Comparison of ENCODE assay signal across 22 mouse cellular contexts in genomic region chr15:93635603-93636002, GRCm38 (mm10). TPM values are rescaled to one million over a fixed set of nuclear protein-coding genes. Genes with fewer than 3 reads are reported as not detected.
DNase-seq lines count a peak whose midpoint lies in the region; ATAC-seq and TF ChIP-seq lines count a peak whose summit lies in the region.
"Had no signal": no experiment of that assay in that cellular context is flagged by ENCODE, and none has a peak within 500 bp of the region (broad histone marks: within the 10 kb centered on the region; RNA-seq: fewer than 3 reads in every experiment).

No protein-coding gene starts in this region.

- no peak overlapping the region for H3K9ac ChIP-seq in intestine, embryonic 14.5 days (ENCODE audit: low read length)
- H3K9ac ChIP-seq in intestine, postnatal 0 days (ENCODE audit: low read depth, low read length) = no peak overlapping the region
- H3K9ac ChIP-seq in hindbrain, embryonic 13.5 days = no peak overlapping the region
- H3K9ac ChIP-seq: forebrain, embryonic 13.5 days; liver, embryonic 13.5 days; lung, embryonic 15.5 days; neural tube, embryonic 13.5 days had no signal

- no peak for TF ChIP-seq POLR2A in embryonic fibroblast, embryonic 13.5 days (IDR thresholded peaks at IDR 0.05; ENCODE audit: low read depth, low read length)

- ATAC-seq in intestine, embryonic 14.5 days (replicated peaks; ENCODE audit: low FRiP score, low TSS enrichment, low read depth) = no peak
- ATAC-seq in intestine, postnatal 0 days = no peak
- no peak for ATAC-seq in megakaryocyte progenitor cell, adult 5-6 weeks (replicated peaks; ENCODE audit: poor library complexity)
- ATAC-seq in hindbrain, embryonic 13.5 days (ENCODE audit: low FRiP score) = no peak
- ATAC-seq: activated CD4-positive, CD25-positive, alpha-beta regulatory T cell, adult 4 months; forebrain, embryonic 13.5 days had no signal

- TF ChIP-seq CTCF in intestine, postnatal 0 days (IDR thresholded peaks at IDR 0.05; ENCODE audit: low read depth) = no peak
- no peak for TF ChIP-seq CTCF in embryonic fibroblast, embryonic 13.5 days (IDR thresholded peaks at IDR 0.05; ENCODE audit: borderline replicate concordance, insufficient read depth, low read length)

- no peak overlapping the region for H3K27ac ChIP-seq in intestine, embryonic 14.5 days (ENCODE audit: low read depth)
- no peak overlapping the region for H3K27ac ChIP-seq in intestine, postnatal 0 days (ENCODE audit: low read depth, low read length)
- H3K27ac ChIP-seq in embryonic fibroblast, embryonic 13.5 days (ENCODE audit: insufficient read depth, low read length) = peak overlapping the region; percentile 93
- H3K27ac ChIP-seq in hindbrain, embryonic 13.5 days = no peak overlapping the region
- H3K27ac ChIP-seq: forebrain, embryonic 13.5 days; liver, embryonic 13.5 days; lung, embryonic 15.5 days; neural tube, embryonic 13.5 days had no signal

- WGBS in intestine, embryonic 14.5 days = 44% methylated on average over 4 of the region's 4 CpGs
- WGBS in intestine, postnatal 0 days = 51% methylated on average over 4 of the region's 4 CpGs
- WGBS in hindbrain, embryonic 13.5 days = 74% methylated on average over 4 of the region's 4 CpGs

- peak; percentile 52 for DNase-seq in adrenal gland, adult 2 months
- no peak for DNase-seq in adrenal gland, postnatal 25 days
- DNase-seq in intestine, embryonic 14.5 days (ENCODE audit: low spot score) = peak; percentile 38
- DNase-seq: B cell, adult 2 months; cerebellum, adult 9-11 months; gastrocnemius, postnatal 14 days; kidney, adult 9 months; kidney, postnatal 25 days; liver, embryonic 13.5 days; lung, postnatal 4 days; right cerebral cortex, adult 18-20 months; thymus, postnatal 14 days had no signal

- no peak overlapping the region for H3K4me2 ChIP-seq in intestine, embryonic 14.5 days (ENCODE audit: low read length)
- no peak overlapping the region for H3K4me2 ChIP-seq in intestine, postnatal 0 days (replicated peaks; ENCODE audit: low read depth)
- H3K4me2 ChIP-seq in hindbrain, embryonic 13.5 days = no peak overlapping the region
- H3K4me2 ChIP-seq: forebrain, embryonic 13.5 days; liver, embryonic 13.5 days; lung, embryonic 15.5 days; midbrain, embryonic 11.5 days; neural tube, embryonic 13.5 days had no signal

- H3K9me3 ChIP-seq in intestine, embryonic 14.5 days (ENCODE audit: control insufficient read depth, low read length) = no peaks in the 10 kb centered on the region
- H3K9me3 ChIP-seq in intestine, postnatal 0 days (ENCODE audit: control insufficient read depth) = no peaks in the 10 kb centered on the region
- H3K9me3 ChIP-seq in hindbrain, embryonic 13.5 days = no peaks in the 10 kb centered on the region
- H3K9me3 ChIP-seq: lung, embryonic 15.5 days had no signal

- no peaks in the 10 kb centered on the region for H3K27me3 ChIP-seq in intestine, embryonic 14.5 days (replicated peaks; ENCODE audit: control insufficient read depth, insufficient read depth, low read length)
- H3K27me3 ChIP-seq in intestine, postnatal 0 days (replicated peaks; ENCODE audit: control insufficient read depth, insufficient read depth, low read length) = no peaks in the 10 kb centered on the region
- no peaks in the 10 kb centered on the region for H3K27me3 ChIP-seq in hindbrain, embryonic 13.5 days
- H3K27me3 ChIP-seq: forebrain, embryonic 13.5 days; liver, embryonic 13.5 days; lung, embryonic 15.5 days; neural tube, embryonic 13.5 days had no signal

- no peaks in the 10 kb centered on the region for H3K4me1 ChIP-seq in intestine, embryonic 14.5 days (replicated peaks; ENCODE audit: control insufficient read depth, insufficient read depth, low read length)
- no peaks in the 10 kb centered on the region for H3K4me1 ChIP-seq in intestine, postnatal 0 days (replicated peaks; ENCODE audit: control insufficient read depth, insufficient read depth, low read length)
- H3K4me1 ChIP-seq in embryonic fibroblast, embryonic 13.5 days (ENCODE audit: control insufficient read depth, insufficient read depth, low read length) = peaks cover 22% of the 10 kb centered on the region
- no peaks in the 10 kb centered on the region for H3K4me1 ChIP-seq in hindbrain, embryonic 13.5 days (replicated peaks)
- H3K4me1 ChIP-seq: forebrain, embryonic 13.5 days had no signal

- no peaks in the 10 kb centered on the region for H3K36me3 ChIP-seq in intestine, embryonic 14.5 days (ENCODE audit: control insufficient read depth, insufficient read depth, low read length)
- H3K36me3 ChIP-seq in intestine, postnatal 0 days (ENCODE audit: control insufficient read depth, insufficient read depth) = no peaks in the 10 kb centered on the region
- no peaks in the 10 kb centered on the region for H3K36me3 ChIP-seq in hindbrain, embryonic 13.5 days
- H3K36me3 ChIP-seq: liver, embryonic 13.5 days; lung, embryonic 15.5 days; neural tube, embryonic 13.5 days had no signal

- no peak overlapping the region for H3K4me3 ChIP-seq in intestine, embryonic 14.5 days (ENCODE audit: low read depth, low read length)
- H3K4me3 ChIP-seq in intestine, postnatal 0 days (ENCODE audit: low read depth, low read length) = no peak overlapping the region
- H3K4me3 ChIP-seq in embryonic fibroblast, embryonic 13.5 days (ENCODE audit: insufficient read depth, low read length) = no peak overlapping the region
- no peak overlapping the region for H3K4me3 ChIP-seq in hindbrain, embryonic 13.5 days
- H3K4me3 ChIP-seq: erythroblast, embryonic 14.5 days; forebrain, embryonic 13.5 days; liver, embryonic 13.5 days; lung, embryonic 15.5 days; neural tube, embryonic 13.5 days had no signal

RNA-seq across cellular contexts. Expression of gene Prickle1, which starts 39.9 kb away (rescaled TPM):
- 10 to 100 TPM; 15.7 to 19.4 TPM for total RNA-seq in adrenal gland, adult 2 months (2021)
- polyA plus RNA-seq in adrenal gland, adult 2 months (2012; rRNA removed) = 6.0 and 8.6 TPM in 2 replicates
- total RNA-seq in adrenal gland, postnatal 25 days (2021) = 17.0 and 18.2 TPM in 2 replicates
- polyA plus RNA-seq in intestine, embryonic 14.5 days (2014; fragmentation: Nextera tagmentation; extraction: Ambion mirVana) = 31.0 and 33.4 TPM in 2 replicates
- polyA plus RNA-seq in intestine, postnatal 0 days (2015; fragmentation: Nextera tagmentation; extraction: Ambion mirVana) = 6.3 and 6.5 TPM in 2 replicates
- polyA plus RNA-seq in embryonic fibroblast, embryonic 13.5 days (2011; ENCODE audit: insufficient read length, low read depth, missing spikeins) = 14.2 and 22.7 TPM in 2 replicates
- 1.8 and 2.0 TPM in 2 replicates for total RNA-seq in megakaryocyte progenitor cell, adult 5-6 weeks (2015)
- 1.7 and 2.3 TPM in 2 replicates for total RNA-seq in megakaryocyte progenitor cell, adult 5-6 weeks (2017)
- 14.9 and 15.9 TPM in 2 replicates for polyA plus RNA-seq in hindbrain, embryonic 13.5 days (2015; fragmentation: Nextera tagmentation; extraction: Ambion mirVana)
